Mouse (Mus musculus) liver, embryonic 16.5 days (tissue): ENCODE results near the gene Adgrf3. TPM values are rescaled to one million over a fixed set of nuclear protein-coding genes. Genes with fewer than 3 reads are reported as not detected.
"Not testable (repeated sequence)": the region's sequence is repeated elsewhere in the genome, so short reads cannot be mapped to it uniquely, and the experiment has no call there.

Source experiments
- ATAC-seq: fragments of 200-750 bp; cut with Nextera tagmentation; 2 replicates; pipeline ENCODE4 v1.8.0; 2017; ENCODE audit warnings: low read depth, mild to moderate bottlenecking, moderate number of reproducible peaks, moderate library complexity
- H3K27ac ChIP-seq: fragments of 300-500 bp; sonication (generic); 2 replicates; pipeline ENCODE4 v1.5.1; 2014; ENCODE audit warnings: mild to moderate bottlenecking, low read length
- H3K27me3 ChIP-seq: fragments of 300-500 bp; sonication (generic); 2 replicates; pipeline ENCODE4 v1.6.1; 2014; ENCODE audit warnings: low read depth, low read length, mixed read lengths; ENCODE audit not compliant: control insufficient read depth, insufficient read depth
- H3K36me3 ChIP-seq: fragments of 300-500 bp; sonication (generic); 2 replicates; pipeline ENCODE4 v1.6.1; 2014; ENCODE audit warnings: mild to moderate bottlenecking; ENCODE audit not compliant: control insufficient read depth, insufficient read depth
- H3K4me1 ChIP-seq: fragments of 300-500 bp; sonication (generic); 2 replicates; pipeline ENCODE4 v1.6.1; 2014; ENCODE audit warnings: low read depth, low read length, mixed read lengths; ENCODE audit not compliant: control insufficient read depth
- H3K4me2 ChIP-seq: fragments of 300-500 bp; sonication (generic); 2 replicates; pipeline ENCODE4 v1.6.1; 2014; ENCODE audit warnings: low read depth, low read length, mixed read lengths
- H3K4me3 ChIP-seq: fragments of 300-500 bp; sonication (generic); 2 replicates; pipeline ENCODE4 v1.5.1; 2014; ENCODE audit warnings: low read depth, mild to moderate bottlenecking, low read length
- H3K9ac ChIP-seq: fragments of 300-500 bp; sonication (generic); 2 replicates; pipeline ENCODE4 v1.6.1; 2014; ENCODE audit warnings: low read depth, low read length
- H3K9me3 ChIP-seq: fragments of 300-500 bp; sonication (generic); replicated peaks from 2 replicates; pipeline ENCODE4 v1.6.1; 2016; ENCODE audit warnings: low read length; ENCODE audit not compliant: control insufficient read depth
- WGBS: fragments of 180-500 bp; shearing (Covaris S2); extraction: QIAGEN DNeasy Blood & Tissue Kit; methylation state at CpG from one replicate; pipeline ENCODE4 v1.1.7; 2014; ENCODE audit not compliant: insufficient replicate concordance; 5-methylcytosine and 5-hydroxymethylcytosine counted together
- polyA plus RNA-seq: library from polyadenylated mRNA; unstranded; fragments of >200 nt; fragmentation: Nextera tagmentation; extraction: Ambion mirVana; gene quantifications from 2 replicates; pipeline ENCODE4 v1.2.1, GENCODE M21; 2015

Gene Adgrf3
- polyA plus RNA-seq, 1 experiment from 2014 or later = 0.02 TPM

- not testable (repeated sequence) for H3K9ac ChIP-seq, H3K36me3 ChIP-seq, H3K4me2 ChIP-seq, ATAC-seq, H3K4me3 ChIP-seq, H3K4me1 ChIP-seq, H3K27me3 ChIP-seq, H3K27ac ChIP-seq, H3K9me3 ChIP-seq
- WGBS = 67% methylated on average over 5 of the region's 5 CpGs
Observed at GRCm38 (mm10) chr5:30210758-30211157, 5.2 kb upstream of the Adgrf3 start.

GRCm38 (mm10) chr5:30207276-30207675, 1.8 kb upstream of the Adgrf3 start:
- 45% methylated on average over 6 of the region's 6 CpGs for WGBS
- no peaks in the 10 kb centered on the region for H3K27me3 ChIP-seq
- no peak overlapping the region for H3K4me2 ChIP-seq
- no peaks in the 10 kb centered on the region for H3K36me3 ChIP-seq
- no peak for ATAC-seq
- H3K4me3 ChIP-seq = no peak overlapping the region
- no peaks in the 10 kb centered on the region for H3K9me3 ChIP-seq
- H3K27ac ChIP-seq = no peak overlapping the region
- no peaks in the 10 kb centered on the region for H3K4me1 ChIP-seq
- H3K9ac ChIP-seq = no peak overlapping the region

- Histone ChIP-seq H3K27me3 (no peaks in the 10 kb centered on the region), H3K4me2 (no peak overlapping the region), H3K36me3 (no peaks in the 10 kb centered on the region), H3K9me3 (no peaks in the 10 kb centered on the region), H3K27ac (no peak overlapping the region), H3K4me3 (no peak overlapping the region), H3K9ac (no peak overlapping the region), H3K4me1 (no peaks in the 10 kb centered on the region)
- no peak for ATAC-seq
- WGBS = 46% methylated on average over 3 of the region's 3 CpGs
Observed at GRCm38 (mm10) chr5:30205034-30205433, 488 bp downstream of the Adgrf3 start.

GRCm38 (mm10) chr5:30204441-30204840, 1.1 kb downstream of the Adgrf3 start:
- no peak overlapping the region for H3K9ac ChIP-seq
- ATAC-seq = no peak
- WGBS = 19% methylated on average over 1 of the region's 1 CpGs
- no peak overlapping the region for H3K4me2 ChIP-seq
- H3K4me1 ChIP-seq = no peaks in the 10 kb centered on the region
- no peaks in the 10 kb centered on the region for H3K36me3 ChIP-seq
- no peak overlapping the region for H3K27ac ChIP-seq
- no peaks in the 10 kb centered on the region for H3K27me3 ChIP-seq
- H3K9me3 ChIP-seq = no peaks in the 10 kb centered on the region
- H3K4me3 ChIP-seq = no peak overlapping the region

- Histone ChIP-seq H3K36me3 (no peaks in the 10 kb centered on the region), H3K4me3 (no peak overlapping the region), H3K9me3 (no peaks in the 10 kb centered on the region), H3K9ac (no peak overlapping the region), H3K27ac (no peak overlapping the region), H3K4me1 (no peaks in the 10 kb centered on the region), H3K27me3 (no peaks in the 10 kb centered on the region), H3K4me2 (no peak overlapping the region)
- 52% methylated on average over 10 of the region's 10 CpGs for WGBS
- ATAC-seq = no peak
Observed at GRCm38 (mm10) chr5:30203216-30203885, 2.2 kb downstream of the Adgrf3 start.

GRCm38 (mm10) chr5:30202221-30202620, 3.3 kb downstream of the Adgrf3 start:
- Histone ChIP-seq H3K27me3 (no peaks in the 10 kb centered on the region), H3K4me2 (no peak overlapping the region), H3K9ac (no peak overlapping the region), H3K27ac (no peak overlapping the region), H3K4me1 (no peaks in the 10 kb centered on the region), H3K4me3 (no peak overlapping the region), H3K9me3 (no peaks in the 10 kb centered on the region), H3K36me3 (no peaks in the 10 kb centered on the region)
- WGBS = 69% methylated on average over 7 of the region's 7 CpGs
- no peak for ATAC-seq

GRCm38 (mm10) chr5:30201521-30201920, 4.0 kb downstream of the Adgrf3 start:
- Histone ChIP-seq H3K4me3 (no peak overlapping the region), H3K4me1 (no peaks in the 10 kb centered on the region), H3K9me3 (no peaks in the 10 kb centered on the region), H3K4me2 (no peak overlapping the region), H3K36me3 (no peaks in the 10 kb centered on the region), H3K27ac (no peak overlapping the region), H3K9ac (no peak overlapping the region), H3K27me3 (no peaks in the 10 kb centered on the region)
- 36% methylated on average over 5 of the region's 5 CpGs for WGBS
- ATAC-seq = 0 out of 2 replicates have a peak, but pooled peaks have one; percentile 37

- no peak overlapping the region for H3K9ac ChIP-seq
- H3K9me3 ChIP-seq = no peaks in the 10 kb centered on the region
- H3K27ac ChIP-seq = no peak overlapping the region
- H3K27me3 ChIP-seq = no peaks in the 10 kb centered on the region
- no peak overlapping the region for H3K4me2 ChIP-seq
- no peaks in the 10 kb centered on the region for H3K4me1 ChIP-seq
- H3K36me3 ChIP-seq = no peaks in the 10 kb centered on the region
- no peak overlapping the region for H3K4me3 ChIP-seq
- ATAC-seq = no peak
- 26% methylated on average over 7 of the region's 7 CpGs for WGBS
Observed at GRCm38 (mm10) chr5:30198257-30198656, 7.3 kb downstream of the Adgrf3 start.

GRCm38 (mm10) chr5:30195340-30195739, 10.2 kb downstream of the Adgrf3 start:
- ATAC-seq = peak; percentile 61
- Histone ChIP-seq H3K36me3 (no peaks in the 10 kb centered on the region), H3K27me3 (no peaks in the 10 kb centered on the region), H3K27ac (no peak overlapping the region), H3K4me1 (no peaks in the 10 kb centered on the region), H3K4me2 (no peak overlapping the region), H3K4me3 (no peak overlapping the region), H3K9me3 (no peaks in the 10 kb centered on the region), H3K9ac (no peak overlapping the region)
- WGBS = 63% methylated on average over 5 of the region's 5 CpGs
